Mouse (Mus musculus) stomach, embryonic 16.5 days (tissue): Measurements from ENCODE around the gene Phkg2. TPM values are rescaled to one million over a fixed set of nuclear protein-coding genes. Genes with fewer than 3 reads are reported as not detected.

ENCODE experiments used
- ATAC-seq: fragments of 200-750 bp; cut with Nextera tagmentation; 2 replicates; pipeline ENCODE4 v1.8.0; 2017; ENCODE audit warnings: moderate number of reproducible peaks, moderate TSS enrichment; ENCODE audit not compliant: insufficient read depth, low FRiP score
- H3K27ac ChIP-seq: fragments of 300-500 bp; sonication (generic); 2 replicates; pipeline ENCODE4 v1.5.1; 2014; ENCODE audit warnings: low read length
- H3K27me3 ChIP-seq: fragments of 300-500 bp; sonication (generic); 2 replicates; pipeline ENCODE4 v1.6.1; 2014; ENCODE audit warnings: low read length, control low read depth, mixed read lengths; ENCODE audit not compliant: control insufficient read depth, insufficient read depth
- H3K36me3 ChIP-seq: fragments of 300-500 bp; sonication (generic); 2 replicates; pipeline ENCODE4 v1.6.1; 2014; ENCODE audit warnings: low read length; ENCODE audit not compliant: control insufficient read depth, insufficient read depth
- H3K4me1 ChIP-seq: fragments of 300-500 bp; sonication (generic); 2 replicates; pipeline ENCODE4 v1.6.1; 2014; ENCODE audit warnings: low read length, control low read depth, mixed read lengths; ENCODE audit not compliant: control insufficient read depth, insufficient read depth
- H3K4me2 ChIP-seq: fragments of 300-500 bp; sonication (generic); 2 replicates; pipeline ENCODE4 v1.6.1; 2014; ENCODE audit warnings: low read depth, low read length, mixed read lengths
- H3K4me3 ChIP-seq: fragments of 300-500 bp; sonication (generic); replicated peaks from 2 replicates; pipeline ENCODE4 v1.5.1; 2014; ENCODE audit warnings: mild to moderate bottlenecking, low read length
- H3K9ac ChIP-seq: fragments of 300-500 bp; sonication (generic); 2 replicates; pipeline ENCODE4 v1.6.1; 2014; ENCODE audit warnings: low read length
- H3K9me3 ChIP-seq: fragments of 300-500 bp; sonication (generic); replicated peaks from 2 replicates; pipeline ENCODE4 v1.6.1; 2016; ENCODE audit warnings: low read length, control low read depth; ENCODE audit not compliant: control insufficient read depth
- WGBS: fragments of 180-500 bp; shearing (Covaris S2); extraction: QIAGEN DNeasy Blood & Tissue Kit; methylation state at CpG from one replicate; pipeline ENCODE4 v1.1.7; 2014; 5-methylcytosine and 5-hydroxymethylcytosine counted together
- polyA plus RNA-seq: library from polyadenylated mRNA; unstranded; fragments of >200 nt; fragmentation: Nextera tagmentation; extraction: Ambion mirVana; gene quantifications from 2 replicates; pipeline ENCODE4 v1.2.1, GENCODE M21; 2015

Gene Phkg2
- 37.6 and 44.1 TPM in 2 replicates for polyA plus RNA-seq

DNA sequence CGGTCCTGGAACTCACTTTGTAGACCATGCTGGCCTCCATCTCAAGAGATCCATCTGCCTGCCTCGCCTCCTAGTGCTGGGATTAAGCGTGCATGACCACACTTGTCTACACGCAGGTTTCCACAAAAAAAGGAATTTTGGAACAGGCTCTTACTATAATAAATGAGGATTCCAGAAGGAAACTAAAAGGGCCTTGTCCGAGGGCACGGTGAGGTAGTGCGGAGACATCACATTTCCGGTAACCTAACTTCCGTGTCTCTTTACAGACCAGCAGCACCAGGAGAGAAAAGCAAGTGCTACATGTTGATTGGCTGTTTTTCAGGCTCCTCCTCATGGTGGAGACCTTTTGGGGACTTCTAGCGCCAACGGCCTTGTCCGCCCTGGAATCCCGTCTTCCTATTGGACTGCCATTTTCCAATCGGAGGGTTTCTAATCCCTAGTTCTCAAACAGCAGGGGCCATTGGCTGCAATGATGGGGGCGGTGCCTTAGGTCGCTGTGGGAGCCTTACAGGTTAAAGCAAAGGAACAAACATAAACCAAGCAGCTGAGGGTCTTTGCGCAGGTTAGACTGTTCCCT, at the start of gene Phkg2:
Gene Phkg2 (plus strand): TSS at position 446 of the 577 bp plus-strand sequence.
- Histone ChIP-seq H3K9ac (peak within 1 kb of the TSS; percentile 89), H3K4me1 (peaks cover 11% of the 10 kb centered on the region), H3K27ac (peak within 1 kb of the TSS; percentile 50), H3K4me2 (peak within 1 kb of the TSS; percentile 94), H3K9me3 (no peaks in the 10 kb centered on the region), H3K27me3 (no peaks in the 10 kb centered on the region), H3K4me3 (peak within 1 kb of the TSS; percentile 83), H3K36me3 (no peaks in the 10 kb centered on the region)
- ATAC-seq = peak; percentile 98
- WGBS = under 1% methylated on average over 17 of the region's 17 CpGs

DNA sequence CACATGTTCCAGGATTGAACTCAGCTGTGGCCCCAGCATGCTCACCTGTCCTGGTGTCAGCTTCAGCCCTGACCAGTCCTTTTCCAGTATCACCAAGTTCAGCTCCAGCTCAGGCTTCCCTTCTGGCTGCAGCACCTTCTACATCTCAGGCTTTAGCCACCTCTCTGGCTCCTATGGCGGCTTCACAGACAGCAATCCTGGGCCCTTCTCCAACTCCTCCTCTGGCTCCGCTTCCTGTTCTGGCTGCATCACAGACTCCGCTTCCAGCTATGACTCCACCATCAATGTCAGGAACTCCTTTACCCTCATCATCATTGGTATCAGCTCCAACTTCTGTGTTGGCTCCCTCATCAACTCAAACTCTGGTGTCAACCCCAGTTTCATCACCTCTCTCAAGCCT, 31.5 kb upstream of the Phkg2 start:
- WGBS = 89% methylated on average over 3 of the region's 3 CpGs
- H3K27ac ChIP-seq = no peak overlapping the region

DNA sequence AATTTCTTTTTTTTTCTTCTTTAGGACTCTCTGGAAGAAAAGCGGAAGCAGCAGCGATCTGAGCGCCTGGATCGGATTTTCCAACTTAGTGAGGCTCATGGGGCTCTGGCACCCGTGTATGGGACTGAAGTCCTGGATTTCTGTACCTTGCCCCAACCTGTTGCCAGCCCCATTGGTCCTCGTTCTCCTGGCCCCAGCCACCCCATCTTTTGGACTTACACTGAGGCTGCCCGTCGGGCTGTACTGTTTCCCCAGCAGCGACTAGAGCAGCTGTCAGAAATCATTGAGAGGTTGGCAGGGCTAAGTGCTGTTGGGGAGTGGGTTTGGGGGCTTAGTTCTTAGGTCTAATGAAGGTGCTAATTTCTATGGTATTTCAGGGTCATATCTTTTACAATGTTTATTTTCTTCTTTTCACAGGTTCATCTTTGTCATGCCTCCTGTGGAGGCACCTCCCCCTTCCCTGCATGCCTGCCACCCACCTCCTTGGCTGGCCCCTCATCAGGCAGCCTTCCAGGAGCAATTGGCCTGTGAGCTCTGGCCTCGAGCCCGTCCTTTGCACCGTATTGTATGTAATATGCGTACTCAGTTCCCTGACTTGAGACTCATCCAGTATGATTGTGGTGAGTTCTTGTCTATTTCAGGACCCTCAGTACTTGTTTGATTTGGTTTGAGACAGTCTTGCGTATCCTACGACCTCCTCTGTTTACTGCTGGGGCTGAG, 23.9 kb upstream of the Phkg2 start:
- Histone ChIP-seq H3K27ac (no peak overlapping the region), H3K36me3 (peaks cover 15% of the 10 kb centered on the region), H3K4me2 (no peak overlapping the region), H3K4me3 (no peak overlapping the region), H3K27me3 (no peaks in the 10 kb centered on the region), H3K4me1 (no peaks in the 10 kb centered on the region), H3K9me3 (no peaks in the 10 kb centered on the region), H3K9ac (no peak overlapping the region)
- 86% methylated on average over 15 of the region's 15 CpGs for WGBS
- ATAC-seq = no peak

More for the DNA sequence above, 31.5 kb upstream of the Phkg2 start:
- Histone ChIP-seq H3K9ac (no peak overlapping the region), H3K4me3 (no peak overlapping the region), H3K4me2 (no peak overlapping the region), H3K36me3 (peaks cover 51% of the 10 kb centered on the region), H3K27me3 (no peaks in the 10 kb centered on the region), H3K4me1 (no peaks in the 10 kb centered on the region), H3K9me3 (no peaks in the 10 kb centered on the region)
- no peak for ATAC-seq

DNA sequence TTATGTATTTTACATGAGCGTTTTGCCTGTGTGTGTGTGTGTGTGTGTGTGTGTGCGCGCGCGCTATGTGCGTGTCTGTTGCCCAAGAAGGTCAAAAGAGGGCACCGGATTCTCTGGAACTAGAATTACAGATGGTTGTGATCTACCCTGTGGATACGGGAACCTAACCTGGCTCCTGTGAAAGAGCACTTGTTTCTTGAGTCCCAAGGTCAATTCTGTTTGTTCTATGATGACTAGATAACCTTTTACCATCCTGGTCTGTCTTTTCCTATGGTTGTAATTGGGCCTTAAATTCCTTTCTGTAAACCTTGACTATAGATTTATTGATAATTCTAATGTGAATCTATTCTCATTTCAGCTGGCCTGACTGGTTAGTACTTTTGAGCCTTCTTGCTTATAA, 21.6 kb upstream of the Phkg2 start:
- no peak for ATAC-seq
- WGBS = 90% methylated on average over 8 of the region's 8 CpGs
- H3K36me3 ChIP-seq = peaks cover 25% of the 10 kb centered on the region
- H3K9me3 ChIP-seq = no peaks in the 10 kb centered on the region
- H3K9ac ChIP-seq = no peak overlapping the region
- no peak overlapping the region for H3K27ac ChIP-seq
- H3K4me1 ChIP-seq = no peaks in the 10 kb centered on the region
- no peaks in the 10 kb centered on the region for H3K27me3 ChIP-seq
- H3K4me3 ChIP-seq = no peak overlapping the region
- no peak overlapping the region for H3K4me2 ChIP-seq

DNA sequence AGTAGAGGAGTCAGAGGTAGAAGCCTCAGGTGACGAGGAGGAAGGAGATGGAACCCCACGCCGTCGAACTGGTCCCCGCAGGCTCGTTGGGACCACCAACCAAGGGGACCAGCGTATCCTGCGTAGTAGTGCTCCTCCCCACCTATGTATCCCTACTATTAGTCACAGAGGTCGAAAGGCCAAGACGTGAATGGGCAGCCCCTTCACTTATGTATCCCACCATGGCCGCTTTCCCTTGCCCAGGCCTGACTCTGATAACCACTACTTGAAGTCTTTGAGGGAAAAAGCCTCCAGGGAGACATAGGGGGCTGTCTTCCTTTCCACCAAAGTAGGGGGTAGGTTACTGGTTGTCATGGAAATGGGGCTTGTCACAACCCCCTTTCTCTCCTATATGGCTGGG, 12.6 kb upstream of the Phkg2 start:
- peaks cover 46% of the 10 kb centered on the region for H3K36me3 ChIP-seq
- no peaks in the 10 kb centered on the region for H3K27me3 ChIP-seq
- H3K4me3 ChIP-seq = no peak overlapping the region
- H3K4me2 ChIP-seq = no peak overlapping the region
- no peak overlapping the region for H3K27ac ChIP-seq
- no peak overlapping the region for H3K9ac ChIP-seq
- no peak for ATAC-seq
- H3K4me1 ChIP-seq = no peaks in the 10 kb centered on the region
- WGBS = 92% methylated on average over 11 of the region's 11 CpGs
- H3K9me3 ChIP-seq = no peaks in the 10 kb centered on the region

DNA sequence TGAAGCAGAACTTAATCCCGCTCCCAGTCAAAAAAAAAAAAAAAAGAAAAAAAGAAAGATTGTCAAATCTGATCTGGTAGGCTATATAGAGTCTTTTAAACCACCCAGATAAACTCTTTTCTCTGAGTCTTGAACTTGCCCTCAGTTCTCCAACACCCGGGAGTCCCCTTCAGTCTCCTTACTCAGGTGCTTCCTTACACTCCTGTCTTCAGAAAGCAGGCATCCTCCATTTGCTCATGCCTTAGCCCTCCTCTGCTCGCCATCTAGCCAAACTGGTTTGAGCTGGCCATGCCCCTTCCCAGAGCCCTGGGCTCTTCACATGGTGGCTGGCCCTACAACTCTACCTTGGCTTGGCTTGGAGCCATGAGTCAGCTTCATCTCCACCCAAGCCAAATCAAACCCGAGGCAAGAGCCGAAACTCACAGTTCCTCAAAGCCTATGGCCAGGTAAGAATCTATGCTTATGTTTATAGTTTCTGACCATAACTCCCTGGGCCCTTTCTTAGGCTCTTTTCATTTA, 11.7 kb upstream of the Phkg2 start, which contains the start of gene Tmem265:
Gene Tmem265 (plus strand): TSS at position 51 of the 519 bp plus-strand sequence.
- no peak for ATAC-seq
- Histone ChIP-seq H3K36me3 (peaks cover 44% of the 10 kb centered on the region), H3K4me3 (no peak within 1 kb of the TSS), H3K9me3 (no peaks in the 10 kb centered on the region), H3K4me1 (no peaks in the 10 kb centered on the region), H3K4me2 (no peak within 1 kb of the TSS), H3K27me3 (no peaks in the 10 kb centered on the region), H3K27ac (no peak within 1 kb of the TSS; the same call in 1 of the 2 replicates), H3K9ac (no peak within 1 kb of the TSS)
- WGBS = 84% methylated on average over 5 of the region's 5 CpGs

DNA sequence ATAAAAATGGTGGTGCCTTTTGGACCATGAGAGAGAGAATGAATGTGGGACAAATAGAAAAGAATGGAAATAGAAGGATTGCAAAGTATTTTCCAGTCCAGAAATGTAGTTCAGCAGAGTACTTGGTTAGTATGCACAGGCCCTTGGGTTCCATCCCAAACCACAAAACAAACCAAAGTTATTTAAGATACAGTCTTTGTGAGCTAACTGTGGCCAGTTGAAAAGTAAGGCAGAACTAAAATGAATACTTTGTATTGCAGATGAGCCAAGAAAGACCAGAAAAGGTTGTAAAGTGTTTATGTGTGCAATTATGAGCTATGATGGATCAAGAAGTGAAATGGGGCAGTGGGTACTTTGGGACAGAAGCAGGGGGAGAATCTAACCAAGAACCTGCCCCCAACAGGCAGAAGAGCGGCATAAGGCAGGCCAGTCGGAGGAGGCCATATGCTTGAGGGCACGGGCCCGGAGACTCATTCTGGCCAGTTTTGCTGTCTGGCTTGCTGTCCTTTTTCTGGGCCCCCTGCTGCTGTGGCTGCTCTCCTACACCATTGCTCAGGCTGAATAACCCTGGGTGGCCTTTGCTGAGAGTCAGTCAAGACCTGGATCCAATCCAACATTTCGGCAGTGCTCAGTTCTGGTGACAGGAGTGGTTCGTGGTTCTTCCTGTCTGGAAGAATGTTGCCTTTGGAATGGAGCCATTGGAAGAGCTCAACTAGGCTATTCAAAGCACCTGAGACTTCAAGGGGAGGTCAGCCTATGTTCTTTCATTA, 8.6 kb upstream of the Phkg2 start:
- no peaks in the 10 kb centered on the region for H3K9me3 ChIP-seq
- no peaks in the 10 kb centered on the region for H3K4me1 ChIP-seq
- no peak overlapping the region for H3K4me2 ChIP-seq
- H3K4me3 ChIP-seq = no peak overlapping the region
- H3K27me3 ChIP-seq = no peaks in the 10 kb centered on the region
- ATAC-seq = no peak
- peaks cover 22% of the 10 kb centered on the region for H3K36me3 ChIP-seq
- WGBS = 73% methylated on average over 6 of the region's 6 CpGs
- H3K27ac ChIP-seq = no peak overlapping the region
- no peak overlapping the region for H3K9ac ChIP-seq

DNA sequence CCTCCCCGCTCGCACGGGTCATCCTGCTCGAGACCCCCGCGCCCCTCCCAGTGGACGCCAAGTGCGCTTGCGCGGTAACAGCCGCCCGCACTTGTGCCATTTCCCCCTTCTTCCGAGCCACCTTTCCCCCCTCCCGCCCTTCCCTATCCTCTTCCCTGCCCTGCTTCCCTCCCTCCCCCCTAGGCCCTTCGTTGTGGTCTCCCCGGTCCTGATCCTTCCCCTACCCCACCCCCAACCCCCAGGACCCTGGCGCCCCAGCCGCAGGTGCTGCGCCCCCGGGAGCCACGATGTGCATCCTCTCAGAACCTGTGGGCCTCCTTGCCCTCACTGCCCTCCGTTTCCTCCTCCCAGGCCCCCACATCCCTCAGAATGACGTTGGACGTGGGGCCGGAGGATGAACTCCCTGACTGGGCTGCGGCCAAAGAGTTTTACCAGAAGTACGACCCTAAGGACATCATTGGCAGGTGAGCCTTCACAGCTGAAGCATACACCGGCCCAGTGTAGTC, 416 bp downstream of the Phkg2 start:
- peak overlapping the region; percentile 50; the same call in 1 of the 2 replicates for H3K27ac ChIP-seq
- H3K4me3 ChIP-seq = peak overlapping the region; percentile 83
- ATAC-seq = peak; percentile 37
- under 1% methylated on average over 28 of the region's 28 CpGs for WGBS
- no peaks in the 10 kb centered on the region for H3K27me3 ChIP-seq
- no peaks in the 10 kb centered on the region for H3K9me3 ChIP-seq
- no peaks in the 10 kb centered on the region for H3K36me3 ChIP-seq
- peaks cover 11% of the 10 kb centered on the region for H3K4me1 ChIP-seq
- H3K4me2 ChIP-seq = peak overlapping the region; percentile 94
- peak overlapping the region; percentile 89 for H3K9ac ChIP-seq
